Mouse (Mus musculus) urinary bladder, postnatal 10 days (tissue): ENCODE measurements around the gene Olfr56.
A peak's percentile ranks its signal among the peaks of the same experiment; 100 is the strongest.

ENCODE experiments used
- DNase-seq: peaks from one replicate; pipeline ENCODE4 v3.0.0; 2022; ENCODE audit warnings: low spot score

Olfr56 gene

GRCm38 (mm10) chr11:49092786-49093185 is 114.1 kb downstream of the Olfr56 start:
- no peak for DNase-seq

GRCm38 (mm10) chr11:49093861-49094660 is 115.4 kb downstream of the Olfr56 start:
- DNase-seq: no peak

- no peak for DNase-seq
Measured at GRCm38 (mm10) chr11:49095367-49095766, 116.7 kb downstream of the Olfr56 start.

- DNase-seq: no peak
Measured at GRCm38 (mm10) chr11:49100409-49100808, 121.7 kb downstream of the Olfr56 start.

GRCm38 (mm10) chr11:49101500-49101899 is 122.8 kb downstream of the Olfr56 start:
- no peak for DNase-seq

- peak; percentile 67 for DNase-seq
Measured at GRCm38 (mm10) chr11:49103047-49103693, 124.5 kb downstream of the Olfr56 start.

- no peak for DNase-seq
Measured at GRCm38 (mm10) chr11:49105752-49106151, 127.1 kb downstream of the Olfr56 start.

GRCm38 (mm10) chr11:49107650-49108537 is 129.2 kb downstream of the Olfr56 start:
- no peak for DNase-seq

- no peak for DNase-seq
Measured at GRCm38 (mm10) chr11:49108833-49109232, 130.1 kb downstream of the Olfr56 start.

GRCm38 (mm10) chr11:49111000-49111399 is 132.3 kb downstream of the Olfr56 start:
- DNase-seq: no peak

- no peak for DNase-seq
Measured at GRCm38 (mm10) chr11:49112624-49113219, 134.0 kb downstream of the Olfr56 start.

GRCm38 (mm10) chr11:49114158-49114557 is 135.5 kb downstream of the Olfr56 start:
- DNase-seq: no peak

GRCm38 (mm10) chr11:49114774-49115173 is 136.1 kb downstream of the Olfr56 start, which contains the start of gene Olfr1396:
Gene Olfr1396, minus strand, starts transcription at chr11:49114874.
- DNase-seq: no peak

GRCm38 (mm10) chr11:49119635-49120034 is 140.9 kb downstream of the Olfr56 start:
- no peak for DNase-seq

GRCm38 (mm10) chr11:49124169-49124568 is 145.5 kb downstream of the Olfr56 start:
- no peak for DNase-seq

- DNase-seq: no peak
Measured at GRCm38 (mm10) chr11:49141974-49142373, 163.3 kb downstream of the Olfr56 start, which contains the start of gene Olfr1395. Gene Olfr1395, plus strand, starts transcription at chr11:49142274.

- DNase-seq: no peak
Measured at GRCm38 (mm10) chr11:49154077-49154476, 175.4 kb downstream of the Olfr56 start, which contains the start of gene Olfr1394. Gene Olfr1394, plus strand, starts transcription at chr11:49154377.

- DNase-seq: no peak
Measured at GRCm38 (mm10) chr11:49156821-49157814, 178.4 kb downstream of the Olfr56 start.

- DNase-seq: no peak
Measured at GRCm38 (mm10) chr11:49168839-49169611, 190.3 kb downstream of the Olfr56 start.

- no peak for DNase-seq
Measured at GRCm38 (mm10) chr11:49170576-49170975, 191.9 kb downstream of the Olfr56 start.
